Mouse (Mus musculus) kidney, adult 18-20 months (tissue): ENCODE results near the gene Ddx52.

ENCODE experiments used
- DNase-seq: peaks from one replicate; pipeline ENCODE4 v3.0.0; 2021

Gene Ddx52

GRCm38 (mm10) chr11:83941950-83942840 is at the start of gene Ddx52:
Ddx52 (plus strand) TSS chr11:83942062.
- DNase-seq, result peak; percentile 91

- no peak for DNase-seq
Observed at GRCm38 (mm10) chr11:83893325-83893724, 48.5 kb upstream of the Ddx52 start.

GRCm38 (mm10) chr11:83896430-83897410 is 45.1 kb upstream of the Ddx52 start:
- no peak for DNase-seq

GRCm38 (mm10) chr11:83897569-83897968 is 44.3 kb upstream of the Ddx52 start:
- no peak for DNase-seq

- DNase-seq, result no peak
Observed at GRCm38 (mm10) chr11:83902812-83903211, 39.0 kb upstream of the Ddx52 start.

GRCm38 (mm10) chr11:83905756-83906155 is 36.1 kb upstream of the Ddx52 start:
- no peak for DNase-seq

- no peak for DNase-seq
Observed at GRCm38 (mm10) chr11:83908376-83908775, 33.5 kb upstream of the Ddx52 start.

- no peak for DNase-seq
Observed at GRCm38 (mm10) chr11:83913824-83914311, 28.0 kb upstream of the Ddx52 start.

GRCm38 (mm10) chr11:83914501-83914900 is 27.4 kb upstream of the Ddx52 start:
- DNase-seq, result no peak

GRCm38 (mm10) chr11:83922600-83922999 is 19.3 kb upstream of the Ddx52 start:
- no peak for DNase-seq

GRCm38 (mm10) chr11:83927097-83927496 is 14.8 kb upstream of the Ddx52 start:
- DNase-seq, result peak; percentile 31

- no peak for DNase-seq
Observed at GRCm38 (mm10) chr11:83932506-83933106, 9.3 kb upstream of the Ddx52 start.

GRCm38 (mm10) chr11:83933376-83933775 is 8.5 kb upstream of the Ddx52 start:
- no peak for DNase-seq

GRCm38 (mm10) chr11:83935986-83936665 is 5.7 kb upstream of the Ddx52 start:
- DNase-seq, result peak; percentile 90

- DNase-seq, result no peak
Observed at GRCm38 (mm10) chr11:83938556-83938955, 3.3 kb upstream of the Ddx52 start.

- no peak for DNase-seq
Observed at GRCm38 (mm10) chr11:83956822-83957221, 15.0 kb downstream of the Ddx52 start.

- DNase-seq, result no peak
Observed at GRCm38 (mm10) chr11:83961983-83962382, 20.1 kb downstream of the Ddx52 start.

GRCm38 (mm10) chr11:83963991-83964921 is 22.4 kb downstream of the Ddx52 start, which contains the start of gene Synrg:
Synrg (plus strand) TSS chr11:83964428.
- peak; percentile 92 for DNase-seq

- peak; percentile 2 for DNase-seq
Observed at GRCm38 (mm10) chr11:83967436-83968204, 25.8 kb downstream of the Ddx52 start.

- no peak for DNase-seq
Observed at GRCm38 (mm10) chr11:83968205-83968575, 26.3 kb downstream of the Ddx52 start.
